Mouse (Mus musculus) heart, adult 2 months (tissue): ENCODE data around the gene Lman1l.

Experiments used
- CTCF ChIP-seq: fragments of 200-600 bp; IDR thresholded peaks from 2 replicates; pipeline ENCODE4 v1.8.1; 2022; ENCODE audit warnings: antibody characterized with exemption, mild to moderate bottlenecking, moderate library complexity
- EP300 ChIP-seq: fragments of 200-500 bp; IDR thresholded peaks from 2 replicates; pipeline ENCODE4 v1.6.1; 2011; ENCODE audit warnings: low read depth, low read length, control low read depth; ENCODE audit not compliant: insufficient read depth

DNA sequence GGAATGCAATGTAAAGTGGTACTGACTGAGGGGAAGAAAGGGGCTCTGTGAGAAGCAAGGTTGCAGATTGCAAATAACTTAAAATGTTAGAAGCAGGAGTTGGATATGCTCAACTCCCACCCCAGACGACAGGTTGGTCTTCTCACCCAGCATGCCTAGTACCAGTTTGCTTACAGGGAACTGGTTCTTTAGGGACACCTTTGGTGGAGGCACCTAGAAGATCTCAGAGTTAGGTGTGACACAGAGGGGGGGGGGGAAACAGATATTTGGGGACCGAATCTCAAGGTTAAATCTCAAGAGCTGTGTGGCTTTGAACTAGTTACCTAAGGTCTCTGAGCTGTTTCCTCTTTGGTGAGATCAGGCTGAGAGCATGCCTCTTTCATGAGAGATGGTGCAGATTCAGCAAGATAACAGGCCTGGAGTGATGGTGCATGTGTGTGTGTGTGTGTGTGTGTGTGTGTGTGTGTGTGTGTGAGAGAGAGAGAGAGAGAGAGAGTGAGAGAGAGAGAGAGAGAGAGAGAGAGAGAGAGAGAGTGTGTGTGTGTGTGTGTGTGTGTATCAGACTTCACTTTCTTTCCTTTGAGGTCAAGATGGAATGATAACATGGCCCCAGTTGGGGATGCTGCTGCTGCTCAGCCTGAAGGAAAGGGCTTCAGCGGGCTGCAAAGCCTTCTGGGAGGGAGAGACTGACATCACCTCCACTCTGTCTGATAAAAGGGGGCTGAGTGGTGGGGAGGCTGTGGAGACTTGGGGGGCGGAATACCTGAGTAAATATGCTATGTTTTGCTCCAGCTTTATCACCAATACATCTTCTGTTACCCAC, 26.9 kb upstream of the Lman1l start:
- TF ChIP-seq EP300 (no peak), CTCF (no peak)
